Mouse (Mus musculus) ovary, adult 18-20 months (tissue): Measurements from ENCODE around the gene Rab25.

Source experiments
- DNase-seq: peaks from one replicate; pipeline ENCODE4 v3.0.0; 2022; ENCODE audit warnings: low spot score, mixed read lengths

Rab25 gene

GRCm38 (mm10) chr3:88523027-88523426, 25.1 kb downstream of the Rab25 start:
- DNase-seq, result no peak

DNA sequence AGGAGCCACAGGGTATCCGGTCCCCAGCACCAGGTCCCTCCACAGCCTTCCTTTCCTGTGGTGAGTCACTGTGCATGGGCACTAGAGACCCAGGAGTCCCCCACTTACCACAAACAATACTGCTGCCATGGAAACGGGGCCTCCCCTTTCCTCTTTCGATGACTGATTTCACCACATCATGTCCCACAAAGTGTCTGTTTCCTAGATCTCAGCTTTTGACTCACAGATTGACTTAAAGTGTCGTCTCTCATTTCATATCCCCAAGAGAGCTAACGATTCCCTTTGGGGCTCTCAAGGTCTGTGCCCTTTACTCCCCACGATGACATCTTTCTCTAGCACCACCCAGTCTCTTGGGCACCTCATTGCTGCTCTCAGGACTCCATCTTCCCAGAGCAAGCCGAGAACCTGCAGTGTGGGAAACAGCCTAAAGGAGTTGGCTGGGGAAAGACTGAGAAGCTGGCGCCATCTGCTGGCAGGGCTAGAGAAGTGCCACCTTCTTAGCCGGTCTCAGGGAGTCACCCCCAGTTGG, 26.2 kb downstream of the Rab25 start:
- DNase-seq, result no peak

GRCm38 (mm10) chr3:88521156-88521555, 26.9 kb downstream of the Rab25 start:
- DNase-seq, result no peak

DNA sequence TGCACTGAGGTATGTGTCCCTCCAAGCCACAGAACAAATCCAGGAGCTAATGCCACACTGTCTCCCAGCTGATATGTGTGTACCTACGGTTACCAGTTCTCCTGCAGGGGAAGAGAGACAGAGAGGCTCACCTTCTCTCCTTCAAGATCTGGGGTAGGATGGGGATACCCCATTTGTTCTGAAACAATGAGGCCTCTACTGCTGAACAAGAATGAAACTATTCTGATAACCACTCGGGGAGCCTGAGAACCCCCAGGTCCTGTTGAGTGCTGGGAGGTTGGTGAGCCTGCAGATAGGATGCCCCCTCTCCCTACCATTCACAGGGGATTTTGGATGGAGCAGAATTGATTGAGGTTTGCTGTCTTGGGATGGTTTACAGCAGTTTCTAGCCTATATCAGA, 28.0 kb downstream of the Rab25 start:
- no peak for DNase-seq

DNA sequence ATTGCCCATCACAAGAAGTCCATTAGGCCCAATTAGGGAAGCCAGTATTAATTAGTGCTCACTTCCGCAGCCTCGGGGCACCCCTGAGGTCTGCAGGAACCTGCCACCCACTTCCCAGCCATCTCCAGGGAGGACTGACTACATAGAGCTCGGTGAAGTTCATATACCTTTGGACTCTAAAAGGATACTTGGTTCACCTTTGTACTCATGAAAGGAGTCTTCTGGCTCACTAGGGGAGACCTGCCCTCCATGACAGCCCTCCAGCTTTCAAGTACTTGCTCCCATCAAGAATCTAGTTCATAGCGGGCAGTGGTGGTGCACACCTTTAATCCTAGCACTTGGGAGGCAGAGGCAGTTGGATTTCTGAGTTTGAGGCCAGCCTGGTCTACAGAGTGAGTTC, 29.7 kb downstream of the Rab25 start:
- DNase-seq, result no peak

DNA sequence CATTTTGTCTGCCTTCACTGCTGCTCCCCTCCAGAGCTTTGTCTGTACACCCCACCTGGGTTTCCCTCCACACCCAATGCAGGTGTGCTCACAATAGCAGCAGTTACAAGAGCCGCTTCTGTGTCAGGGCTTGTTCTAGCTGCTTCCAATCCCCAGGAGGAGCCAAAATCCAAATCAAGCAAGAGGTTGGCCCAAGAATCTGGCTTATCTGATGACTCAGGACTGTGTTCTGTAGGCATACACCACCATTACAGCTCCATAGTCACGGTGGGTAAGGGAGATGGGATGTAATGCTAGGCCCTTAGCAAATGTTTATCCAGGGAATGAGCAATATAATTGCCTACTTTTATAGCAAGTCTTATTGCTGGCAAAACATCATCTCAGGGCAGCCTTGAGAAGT, 31.7 kb downstream of the Rab25 start:
- DNase-seq, result no peak

DNA sequence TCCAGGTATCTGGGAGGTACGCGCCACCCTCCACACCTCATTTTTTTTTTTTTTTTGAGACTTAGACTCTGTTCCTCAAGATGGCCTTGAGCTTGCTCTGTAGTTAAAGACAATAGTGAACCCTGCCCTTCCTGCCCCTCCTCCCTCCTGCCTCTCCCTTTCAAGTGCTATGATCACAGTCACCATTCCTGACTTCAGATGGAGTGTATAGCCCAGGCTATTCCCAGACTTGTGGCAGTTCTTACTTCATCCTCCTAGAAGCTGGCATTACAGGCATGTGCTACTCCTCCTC, 33.1 kb downstream of the Rab25 start:
- DNase-seq, result no peak

DNA sequence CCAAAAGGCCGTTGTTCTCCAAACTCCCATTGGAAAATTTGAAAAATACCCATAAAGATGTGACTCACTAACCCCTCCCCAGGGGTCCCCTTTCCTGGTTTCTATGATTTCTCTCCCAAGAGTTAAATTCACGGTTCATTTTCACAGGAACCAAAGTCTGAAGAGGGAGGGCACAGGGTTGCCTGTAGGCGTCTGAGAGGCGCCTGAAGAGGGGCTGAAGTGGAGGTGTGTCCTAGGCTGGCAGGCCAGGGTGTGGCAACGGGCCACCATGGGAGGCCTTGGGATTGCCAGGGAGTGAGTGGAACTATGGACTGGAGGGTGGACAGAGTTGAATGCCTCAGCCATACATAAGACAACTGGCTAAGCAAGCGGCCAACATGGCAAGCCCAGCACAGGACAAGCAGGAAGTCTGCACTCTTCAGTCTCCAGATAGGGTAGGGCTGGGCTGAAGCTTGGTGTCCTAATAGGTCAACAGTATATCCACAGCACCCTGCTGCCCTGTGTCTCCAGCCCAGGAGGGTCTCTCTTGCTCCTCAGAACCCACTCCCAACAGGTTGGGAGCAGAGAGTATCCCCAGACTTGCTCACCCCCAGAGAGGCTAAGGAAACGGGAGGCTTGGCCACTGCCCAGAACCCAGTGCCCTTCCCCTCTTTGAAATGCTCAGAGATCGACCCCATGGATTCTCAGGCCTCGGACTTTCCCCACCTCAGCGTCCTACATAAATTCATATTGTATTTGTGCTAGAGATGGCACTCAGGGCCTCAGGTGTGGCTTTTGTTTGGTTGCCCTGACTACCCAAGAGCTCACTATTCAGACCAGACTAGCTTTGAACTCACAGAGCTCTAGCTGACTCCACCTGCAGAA, 33.6 kb downstream of the Rab25 start:
- DNase-seq, result no peak

GRCm38 (mm10) chr3:88513546-88514115, 34.5 kb downstream of the Rab25 start:
- DNase-seq, result no peak

GRCm38 (mm10) chr3:88512896-88513545, 35.1 kb downstream of the Rab25 start:
- no peak for DNase-seq

DNA sequence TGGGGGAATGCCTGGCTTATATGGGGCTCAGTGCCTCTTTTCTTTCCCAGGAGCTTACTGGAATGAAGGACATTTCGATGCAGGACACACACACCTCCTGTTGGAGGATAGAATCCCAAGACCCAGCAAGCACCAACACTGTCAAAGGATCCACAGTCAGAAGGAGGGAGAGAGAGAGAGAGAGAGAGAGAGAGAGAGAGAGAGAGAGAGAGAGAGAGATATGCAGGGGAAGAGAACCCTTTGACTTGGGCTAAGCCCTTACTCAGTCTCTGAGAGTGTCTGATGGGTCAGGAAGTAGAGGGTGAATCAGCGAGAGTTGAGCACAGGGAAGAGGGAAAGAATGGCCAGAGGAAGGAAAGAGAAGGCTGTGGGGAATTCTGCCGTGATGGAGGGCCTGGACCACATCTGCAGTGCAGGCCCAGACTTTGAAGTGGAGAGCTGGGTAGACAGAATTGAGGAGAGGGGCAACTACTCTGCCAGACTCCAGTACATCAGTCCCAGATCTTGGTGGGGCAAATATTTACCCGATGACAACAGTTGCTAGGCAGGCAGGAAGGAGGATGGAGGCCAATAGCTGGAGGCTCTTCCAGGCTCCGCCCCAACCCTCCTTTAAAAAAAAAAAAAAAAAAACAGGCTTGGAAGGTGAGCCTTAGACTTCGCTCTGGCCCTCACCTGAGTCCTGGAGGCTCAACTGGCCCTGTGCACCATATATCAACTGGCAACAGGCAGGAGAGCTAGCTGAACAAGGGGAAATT, 35.8 kb downstream of the Rab25 start:
- DNase-seq, result no peak

DNA sequence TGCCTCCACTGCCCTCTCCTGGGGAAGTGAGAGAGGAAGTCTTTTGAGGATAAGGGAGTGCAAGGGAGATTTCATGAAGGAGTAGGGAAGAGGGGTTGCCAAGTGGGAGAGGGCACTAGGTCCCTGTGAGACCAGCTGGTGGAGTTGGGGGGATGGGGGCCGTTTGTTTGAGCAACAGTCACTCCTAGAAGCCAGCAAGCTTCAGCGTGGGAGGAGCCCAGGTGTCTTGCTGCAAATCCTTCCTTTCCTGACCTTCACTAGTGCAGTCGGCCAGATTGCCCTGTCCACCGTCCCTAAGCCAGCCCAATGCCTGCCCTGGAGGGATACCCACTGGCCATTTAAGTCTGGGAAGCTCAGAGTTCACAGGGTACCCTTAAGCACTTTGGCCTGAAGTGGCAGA, 36.5 kb downstream of the Rab25 start:
- DNase-seq, result no peak

DNA sequence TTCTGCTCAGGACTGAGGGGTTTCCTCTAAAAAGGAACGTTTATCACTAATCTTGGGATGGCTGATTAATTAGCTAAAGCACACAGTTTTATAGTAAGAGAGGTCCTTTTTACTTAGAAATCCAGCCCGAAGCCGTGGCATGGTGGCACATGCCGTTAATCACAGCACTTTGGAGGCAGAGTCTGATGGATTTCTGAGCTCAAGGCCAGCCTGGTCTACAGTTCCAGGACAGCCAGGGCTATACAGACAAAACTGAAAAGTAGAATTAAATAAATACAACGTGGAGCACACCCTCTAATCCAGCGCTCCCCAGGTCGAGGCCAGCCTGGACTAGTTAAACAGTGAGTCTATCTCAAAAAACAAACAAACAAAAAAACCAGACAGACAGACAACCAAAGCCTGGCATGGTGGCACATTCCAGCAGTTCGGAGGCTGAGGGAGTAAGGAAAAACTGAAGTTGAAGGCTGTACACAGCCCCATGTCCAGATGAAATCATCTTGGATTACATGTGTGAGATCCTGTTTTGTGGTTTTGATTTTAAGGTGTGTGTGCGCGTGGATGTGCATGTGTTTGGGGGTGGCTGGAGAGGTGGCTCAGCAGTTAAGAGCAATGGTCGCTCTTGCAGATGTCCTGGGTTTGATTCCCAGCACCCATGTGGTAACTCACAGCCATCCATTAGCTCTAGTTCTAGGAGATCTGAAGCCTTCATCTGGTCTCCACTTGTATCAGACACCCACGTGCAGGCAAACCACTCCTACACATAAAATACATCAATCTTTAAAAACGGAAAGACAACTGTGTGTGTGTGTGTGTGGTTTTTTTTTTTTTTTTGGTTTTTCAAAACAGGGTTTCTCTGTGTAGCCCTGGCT, 37.4 kb downstream of the Rab25 start:
- DNase-seq, result no peak

GRCm38 (mm10) chr3:88509692-88510420, 38.2 kb downstream of the Rab25 start, which contains the start of gene Lmna:
Gene Lmna (minus strand): TSS chr3:88509956.
- DNase-seq, result peak; percentile 94

GRCm38 (mm10) chr3:88509250-88509649, 38.9 kb downstream of the Rab25 start:
- DNase-seq, result no peak

- DNase-seq, result no peak
Measured at GRCm38 (mm10) chr3:88505765-88506164, 42.3 kb downstream of the Rab25 start.

DNA sequence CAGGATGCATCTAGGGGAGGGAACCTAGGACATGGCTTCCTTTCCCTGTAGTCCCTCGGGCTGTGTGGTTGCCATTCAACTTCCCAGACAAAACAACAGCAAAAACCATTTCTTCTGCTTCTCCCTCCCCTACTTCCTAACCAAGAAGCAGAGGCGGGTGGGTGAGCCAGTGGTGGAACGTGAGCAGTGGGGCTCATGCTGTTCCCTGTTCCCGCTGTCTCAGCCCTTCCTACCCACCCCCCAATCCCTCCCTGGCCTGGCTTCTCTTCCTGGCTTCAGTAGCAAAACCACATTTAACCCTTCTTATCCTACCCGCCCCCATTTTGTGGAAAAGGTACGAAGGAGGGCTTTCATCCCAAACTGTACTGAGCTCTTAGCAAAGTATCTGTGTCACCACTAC, 43.0 kb downstream of the Rab25 start:
- no peak for DNase-seq

GRCm38 (mm10) chr3:88503881-88504746, 44.0 kb downstream of the Rab25 start:
- no peak for DNase-seq

- DNase-seq, result peak; percentile 59
Measured at GRCm38 (mm10) chr3:88503505-88503863, 44.6 kb downstream of the Rab25 start.
